Mouse (Mus musculus) embryonic fibroblast, embryonic 13.5 days (primary cell): ENCODE results near the gene Zfp729b. TPM values are rescaled to one million over a fixed set of nuclear protein-coding genes. Genes with fewer than 3 reads are reported as not detected.

Experiments used
- H3K27ac ChIP-seq: 2 replicates; pipeline ENCODE4 v1.5.1; 2012; ENCODE audit warnings: low read length, control low read depth, inconsistent platforms; ENCODE audit not compliant: insufficient read depth
- H3K4me1 ChIP-seq: 2 replicates; pipeline ENCODE4 v1.6.1; 2011; ENCODE audit warnings: low read length; ENCODE audit not compliant: control insufficient read depth, insufficient read depth
- H3K4me3 ChIP-seq: 2 replicates; pipeline ENCODE4 v1.5.1; 2011; ENCODE audit warnings: mild to moderate bottlenecking, control low read depth, low read length; ENCODE audit not compliant: insufficient read depth
- CTCF ChIP-seq: IDR thresholded peaks from 2 replicates; pipeline ENCODE4 v1.5.1; 2011; ENCODE audit warnings: mild to moderate bottlenecking, control low read depth, low read length, moderate library complexity, borderline replicate concordance; ENCODE audit not compliant: insufficient read depth
- POLR2A ChIP-seq: IDR thresholded peaks from 2 replicates; pipeline ENCODE4 v1.6.1; 2011; ENCODE audit warnings: low read depth, mild to moderate bottlenecking, control low read depth, low read length, moderate library complexity
- polyA plus RNA-seq: library from polyadenylated mRNA; stranded (reverse); fragments of >200 nt; gene quantifications from 2 replicates; pipeline ENCODE4 v1.2.4, GENCODE M21; 2011; ENCODE audit warnings: low read depth; ENCODE audit not compliant: missing spikeins, insufficient read length

Zfp729b gene
- polyA plus RNA-seq = 6.1 and 7.0 TPM in 2 replicates

DNA sequence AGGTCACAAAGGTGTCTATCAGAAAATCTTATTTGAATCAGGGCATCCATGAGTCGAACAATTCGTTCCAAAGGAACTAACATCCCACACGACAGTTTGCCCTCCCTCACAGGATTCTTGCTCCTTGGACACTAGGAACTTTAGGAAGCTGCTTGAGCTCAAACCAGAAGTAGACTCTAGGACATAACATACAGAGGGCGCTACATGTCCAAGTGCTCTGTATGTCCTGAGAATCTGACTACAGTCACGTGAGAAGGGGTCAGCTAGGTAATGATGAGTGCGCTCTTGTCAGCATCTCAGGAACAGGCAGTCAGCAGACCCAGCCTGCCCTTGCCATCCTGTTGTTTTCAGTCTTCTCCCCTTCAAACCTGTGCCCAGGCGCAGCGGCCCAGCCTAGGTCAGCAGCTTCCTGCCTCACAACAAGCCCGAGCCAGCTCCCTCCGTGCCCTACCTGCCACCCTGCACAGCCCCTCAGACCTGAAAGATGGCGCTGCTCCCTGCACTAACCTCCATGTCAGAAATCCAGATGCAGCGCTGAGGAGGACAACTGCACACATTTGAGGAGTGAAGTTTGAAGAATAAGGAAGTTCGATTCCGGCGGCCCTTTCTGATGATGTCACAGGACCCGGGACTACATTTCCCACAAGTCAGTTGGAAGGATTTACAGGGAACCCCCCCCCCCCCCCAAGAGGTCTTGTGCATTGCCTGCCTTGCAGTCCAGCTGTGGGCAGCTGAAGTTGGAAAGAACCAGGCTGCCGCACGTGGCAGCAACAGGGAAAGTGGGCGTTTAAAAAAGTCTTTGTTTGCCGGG lies at the start of gene Zfp729b:
TSS of gene Zfp729b (minus strand) at position 642 of the 811 bp plus-strand sequence.
- TF ChIP-seq CTCF (no peak), POLR2A (peak; percentile 57)
- Histone ChIP-seq H3K4me3 (peak within 1 kb of the TSS; percentile 97), H3K27ac (peak within 1 kb of the TSS; percentile 86), H3K4me1 (no peaks in the 10 kb centered on the region)

DNA sequence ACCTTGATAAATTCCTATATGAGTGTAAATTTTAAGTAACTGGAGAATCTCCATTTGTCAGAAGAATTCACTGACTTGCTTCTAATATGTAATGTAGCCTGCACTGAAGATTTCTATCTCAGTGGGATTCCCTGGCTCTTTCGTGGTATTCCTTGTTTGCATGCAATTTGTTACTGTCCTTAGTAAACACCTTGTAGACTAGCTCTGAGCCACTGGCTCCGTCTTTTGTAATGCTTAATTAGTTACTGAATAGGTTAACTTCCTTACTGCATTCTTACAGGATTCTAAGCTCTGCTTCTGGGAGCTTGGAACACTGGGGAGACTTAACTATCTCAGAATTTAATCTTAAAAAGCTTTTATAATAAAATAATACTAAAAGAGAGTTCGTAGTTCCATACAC lies 43.0 kb upstream of the Zfp729b start:
- no peaks in the 10 kb centered on the region for H3K4me1 ChIP-seq
- no peak overlapping the region for H3K27ac ChIP-seq
- TF ChIP-seq POLR2A = no peak
- TF ChIP-seq CTCF = no peak
- H3K4me3 ChIP-seq = no peak overlapping the region

DNA sequence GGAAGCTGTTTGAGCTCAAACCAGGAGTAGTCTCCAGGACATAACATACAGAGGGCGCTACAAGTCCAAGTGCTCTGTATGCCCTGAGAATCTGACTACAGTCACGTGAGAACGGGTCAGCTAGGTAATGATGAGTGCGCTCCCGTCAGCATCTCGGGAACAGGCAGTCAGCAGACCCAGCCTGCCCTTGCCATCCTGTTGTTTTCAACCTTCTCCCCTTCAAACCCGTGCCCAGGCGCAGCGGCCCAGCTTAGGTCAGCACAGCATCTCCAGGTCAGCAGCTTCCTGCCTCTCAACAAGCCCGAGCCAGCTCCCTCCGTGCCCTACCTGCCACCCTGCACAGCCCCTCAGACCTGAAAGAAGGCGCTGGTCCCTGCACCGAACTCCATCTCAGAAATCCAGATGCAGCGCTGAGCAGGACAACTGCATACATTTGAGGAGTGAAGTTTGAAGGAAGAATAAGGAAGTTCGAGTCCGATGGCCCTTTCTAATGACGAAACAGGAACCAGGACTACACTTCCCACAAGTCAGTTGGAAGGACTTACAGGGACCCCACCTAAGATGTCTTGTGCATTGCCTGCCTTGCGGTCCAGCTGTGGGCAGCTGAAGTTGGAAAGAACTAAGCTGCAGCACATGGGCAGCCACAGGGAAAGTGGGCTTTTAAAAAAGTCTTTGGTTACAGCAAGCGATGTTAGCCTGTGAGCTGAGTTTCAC lies 27.9 kb upstream of the Zfp729b start, which contains the start of the genes Gm49345 and Zfp729a:
TSS of gene Gm49345 (minus strand) at position 476 of the 714 bp plus-strand sequence.
TSS of gene Zfp729a (minus strand) at position 498 of the 714 bp plus-strand sequence.
- peak within 1 kb of the TSS; percentile 65 for H3K27ac ChIP-seq
- H3K4me1 ChIP-seq = no peaks in the 10 kb centered on the region
- H3K4me3 ChIP-seq = peak within 1 kb of the TSS; percentile 91
- TF ChIP-seq CTCF = peak; percentile 19; the same call in 1 of the 2 replicates
- TF ChIP-seq POLR2A = peak; percentile 68

DNA sequence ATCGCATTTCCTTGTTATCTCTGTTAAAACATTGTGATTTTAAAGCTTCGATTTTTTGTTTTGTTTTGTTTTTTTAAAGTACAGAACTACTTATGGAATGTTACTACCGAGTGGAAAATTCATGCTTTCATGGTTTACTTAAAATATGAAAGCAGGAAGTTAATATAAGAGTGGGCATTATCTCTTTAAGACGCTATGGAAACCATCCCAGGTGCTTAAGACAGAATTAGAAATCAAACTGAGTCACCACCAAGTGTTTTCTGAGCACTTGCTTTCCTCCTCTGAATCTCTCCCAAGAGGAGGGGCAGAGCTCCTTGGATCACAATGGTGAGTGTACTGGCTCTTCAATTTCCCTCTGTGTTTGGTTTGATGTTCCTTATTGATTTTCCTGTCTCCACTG lies 601 bp upstream of the Zfp729b start:
- Histone ChIP-seq H3K4me3 (no peak overlapping the region), H3K27ac (no peak overlapping the region), H3K4me1 (no peaks in the 10 kb centered on the region)
- TF ChIP-seq POLR2A = no peak
- TF ChIP-seq CTCF = no peak

DNA sequence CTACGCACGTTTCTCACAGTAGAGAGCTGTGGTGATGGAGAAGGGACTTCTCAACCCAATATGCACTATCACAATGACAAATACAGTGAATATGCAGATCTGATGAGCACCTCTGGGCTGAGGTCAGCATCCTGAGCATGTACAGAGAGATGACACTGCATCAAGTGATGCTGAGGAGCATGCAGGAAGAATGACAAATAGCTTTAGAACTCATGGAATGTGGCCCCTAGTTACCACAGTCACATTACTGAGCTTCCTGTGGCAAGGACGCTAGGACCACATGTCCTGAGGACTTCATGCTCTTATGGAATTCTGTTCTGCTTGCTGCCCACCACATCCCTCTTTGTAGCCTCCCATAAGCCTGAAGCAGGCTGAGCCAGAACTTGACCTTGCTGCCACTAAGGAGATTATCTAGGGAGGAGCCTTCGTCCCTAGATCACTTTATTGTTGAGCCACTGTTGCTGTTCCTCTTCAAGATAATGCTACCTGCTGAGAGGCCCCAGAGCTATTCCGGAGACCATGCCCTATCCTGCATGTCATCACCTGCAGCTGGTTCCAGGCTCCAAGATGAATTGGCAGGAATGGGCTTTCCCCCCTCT lies 36.8 kb downstream of the Zfp729b start:
- Histone ChIP-seq H3K4me3 (no peak overlapping the region), H3K27ac (no peak overlapping the region), H3K4me1 (peaks cover 7% of the 10 kb centered on the region)
- TF ChIP-seq CTCF (no peak), POLR2A (no peak)

DNA sequence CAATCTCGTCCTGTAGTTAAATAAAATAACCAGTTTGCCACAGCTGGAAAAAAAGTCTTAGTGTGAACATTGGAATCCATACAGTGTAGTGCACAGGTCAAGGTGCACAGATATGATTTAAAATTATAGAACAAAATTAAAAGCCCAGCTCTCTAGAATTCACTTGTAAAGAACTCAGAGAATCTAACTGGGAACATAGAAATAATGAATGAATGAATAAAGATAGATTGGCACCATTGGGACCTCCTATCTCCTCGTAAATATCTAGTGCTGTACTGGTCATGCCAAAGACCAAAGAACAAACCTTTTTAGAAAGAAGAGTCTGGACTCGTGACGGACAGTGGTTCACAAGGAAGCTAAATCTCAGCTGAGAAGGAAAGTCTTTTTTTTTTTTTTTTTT lies 55.8 kb downstream of the Zfp729b start, which contains the start of gene Zfp748:
TSS of gene Zfp748 (minus strand) at position 101 of the 400 bp plus-strand sequence.
- peak within 1 kb of the TSS; percentile 66 for H3K27ac ChIP-seq
- peaks cover 3% of the 10 kb centered on the region; the same call in 1 of the 2 replicates for H3K4me1 ChIP-seq
- peak within 1 kb of the TSS; percentile 69 for H3K4me3 ChIP-seq
- no peak for TF ChIP-seq POLR2A

DNA sequence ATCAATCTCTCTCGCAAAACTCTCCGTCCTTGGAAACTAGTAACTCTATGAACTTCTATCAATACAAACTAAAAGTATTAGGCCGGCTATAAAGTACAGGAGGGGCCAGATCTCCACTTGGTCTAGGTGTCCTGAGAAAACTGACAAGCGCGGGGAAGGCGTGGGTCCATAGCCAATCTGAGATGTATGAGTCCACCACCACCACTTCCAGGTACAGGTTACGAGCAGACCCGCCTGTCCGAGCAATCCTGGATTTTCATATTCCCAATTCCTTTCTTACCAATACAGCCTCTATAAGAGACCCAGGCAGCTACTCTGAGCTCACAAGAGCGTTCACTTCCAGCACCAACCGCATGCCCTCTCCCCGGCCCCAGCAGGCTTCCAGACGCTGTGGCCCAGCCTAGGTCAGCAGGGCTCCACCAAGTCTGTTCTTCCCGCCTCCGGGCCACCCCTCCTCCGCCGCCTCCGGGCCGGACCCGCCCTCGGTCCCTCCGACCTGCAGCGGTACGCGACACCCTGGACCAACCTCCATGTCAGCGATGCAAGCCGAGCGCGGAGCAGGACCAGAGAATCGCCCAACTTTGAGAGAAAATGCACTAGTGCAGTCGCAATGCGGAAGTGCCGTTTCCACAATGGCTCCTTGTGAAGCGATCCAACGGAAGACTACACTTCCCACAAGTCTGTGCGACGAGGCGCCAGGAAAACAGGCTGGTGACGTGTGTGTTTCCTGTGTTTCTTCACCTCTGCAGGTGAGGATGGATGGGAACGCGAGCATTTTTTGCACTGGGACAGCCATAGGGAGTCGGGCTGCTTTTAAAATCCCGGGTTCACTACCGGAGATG lies 56.8 kb downstream of the Zfp729b start:
- TF ChIP-seq CTCF = no peak
- peak; percentile 83 for TF ChIP-seq POLR2A
- peaks cover 3% of the 10 kb centered on the region; the same call in 1 of the 2 replicates for H3K4me1 ChIP-seq
- H3K4me3 ChIP-seq = peak overlapping the region; percentile 69
- H3K27ac ChIP-seq = peak overlapping the region; percentile 66

DNA sequence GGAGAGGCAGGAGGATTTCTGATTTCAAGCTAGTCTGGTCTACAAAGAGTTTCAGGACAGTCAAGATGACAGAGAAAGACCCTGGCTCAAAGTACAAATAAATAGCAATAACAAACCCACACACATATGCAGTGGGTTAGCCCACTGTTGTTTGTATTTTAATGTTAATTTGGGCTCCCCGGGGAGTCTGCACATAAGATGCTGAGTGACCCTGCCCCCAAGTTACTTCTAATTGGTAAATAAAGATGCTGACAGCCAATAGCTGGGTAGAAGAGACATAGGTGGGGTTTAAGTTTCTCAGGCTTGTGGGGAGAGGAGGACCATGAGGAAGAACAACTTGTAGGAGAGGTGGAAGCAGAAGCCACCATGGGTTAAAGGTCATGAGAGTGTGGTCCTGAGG lies 63.6 kb downstream of the Zfp729b start:
- no peak for TF ChIP-seq CTCF
- no peak for TF ChIP-seq POLR2A
- no peak overlapping the region for H3K27ac ChIP-seq
- no peaks in the 10 kb centered on the region for H3K4me1 ChIP-seq
- no peak overlapping the region for H3K4me3 ChIP-seq

Other genes with a start within 250 kb of the Zfp729b start
- not detected in 2 replicates for gene Gm28044, start 249.2 kb downstream of the Zfp729b start, polyA plus RNA-seq
- gene Zfp953, start 249.1 kb downstream of the Zfp729b start, polyA plus RNA-seq = 1.8 and 2.7 TPM in 2 replicates
- gene Gm28041, start 234.0 kb downstream of the Zfp729b start, polyA plus RNA-seq = 2.3 and 2.4 TPM in 2 replicates
- 1.1 and 3.9 TPM in 2 replicates for gene Zfp456, start 233.9 kb downstream of the Zfp729b start, polyA plus RNA-seq
- gene Zfp429, start 209.9 kb downstream of the Zfp729b start, polyA plus RNA-seq = 6.0 and 11.7 TPM in 2 replicates
- 0.30 TPM in 1 of 2 replicates, not detected in the other for gene Zfp459, start 188.3 kb downstream of the Zfp729b start, polyA plus RNA-seq
- gene Zfp874a, start 158.1 kb downstream of the Zfp729b start, polyA plus RNA-seq = 12.8 and 13.8 TPM in 2 replicates
- 7.3 and 8.1 TPM in 2 replicates for gene Zfp874b, start 125.4 kb downstream of the Zfp729b start, polyA plus RNA-seq
- 6.7 and 7.6 TPM in 2 replicates for gene Zfp58, start 109.2 kb downstream of the Zfp729b start, polyA plus RNA-seq
- 1.5 TPM in 1 of 2 replicates, not detected in the other for gene Gm26965, start 83.6 kb downstream of the Zfp729b start, polyA plus RNA-seq
- gene Zfp87, start 83.5 kb downstream of the Zfp729b start, polyA plus RNA-seq = 13.1 and 15.2 TPM in 2 replicates
- 5.6 and 7.6 TPM in 2 replicates for gene Zfp748, start 55.9 kb downstream of the Zfp729b start, polyA plus RNA-seq
- gene Gm49345, start 28.1 kb upstream of the Zfp729b start, polyA plus RNA-seq = 5.6 and 6.6 TPM in 2 replicates
- 7.0 and 10.7 TPM in 2 replicates for gene Zfp729a, start 28.1 kb upstream of the Zfp729b start, polyA plus RNA-seq
- gene Zfp738, start 77.4 kb upstream of the Zfp729b start, polyA plus RNA-seq = 15.3 and 15.9 TPM in 2 replicates
- gene Zfp65, start 119.5 kb upstream of the Zfp729b start, polyA plus RNA-seq = 9.6 and 15.8 TPM in 2 replicates
- 3.6 and 4.2 TPM in 2 replicates for gene Zfp85, start 145.5 kb upstream of the Zfp729b start, polyA plus RNA-seq
- 1.8 and 2.5 TPM in 2 replicates for gene Zfp493, start 170.0 kb upstream of the Zfp729b start, polyA plus RNA-seq
- gene Zfp273, start 204.0 kb upstream of the Zfp729b start, polyA plus RNA-seq = 2.8 and 2.9 TPM in 2 replicates
- gene Gm10037, start 221.4 kb upstream of the Zfp729b start, polyA plus RNA-seq = 1.5 and 1.6 TPM in 2 replicates